Mouse (Mus musculus) liver, embryonic 13.5 days (tissue): Measurements from ENCODE around the gene Iqcn. TPM values are rescaled to one million over a fixed set of nuclear protein-coding genes. Genes with fewer than 3 reads are reported as not detected.
A peak's percentile ranks its signal among the peaks of the same experiment; 100 is the strongest.

ENCODE experiments used
- ATAC-seq: fragments of 200-750 bp; cut with Nextera tagmentation; 2 replicates; pipeline ENCODE4 v1.8.0; 2017; ENCODE audit warnings: low read depth, mild to moderate bottlenecking, moderate number of reproducible peaks, moderate library complexity
- DNase-seq: peaks from one replicate; pipeline ENCODE4 v3.0.0; 2022
- H3K27ac ChIP-seq: fragments of 300-500 bp; sonication (generic); 2 replicates; pipeline ENCODE4 v1.5.1; 2015; ENCODE audit warnings: moderate library complexity, mild to moderate bottlenecking, inconsistent platforms
- H3K27me3 ChIP-seq: fragments of 300-500 bp; sonication (generic); 2 replicates; pipeline ENCODE4 v1.6.1; 2015; ENCODE audit warnings: mild to moderate bottlenecking, inconsistent platforms
- H3K36me3 ChIP-seq: fragments of 300-500 bp; sonication (generic); 2 replicates; pipeline ENCODE4 v1.6.1; 2015; ENCODE audit warnings: mild to moderate bottlenecking, inconsistent platforms
- H3K4me1 ChIP-seq: fragments of 300-500 bp; sonication (generic); replicated peaks from 2 replicates; pipeline ENCODE4 v1.6.1; 2015; ENCODE audit warnings: inconsistent platforms
- H3K4me2 ChIP-seq: fragments of 300-500 bp; sonication (generic); 2 replicates; pipeline ENCODE4 v1.6.1; 2015; ENCODE audit warnings: inconsistent platforms, mild to moderate bottlenecking, moderate library complexity
- H3K4me3 ChIP-seq: fragments of 300-500 bp; sonication (generic); replicated peaks from 2 replicates; pipeline ENCODE4 v1.5.1; 2015; ENCODE audit warnings: mild to moderate bottlenecking, inconsistent platforms
- H3K9ac ChIP-seq: fragments of 300-500 bp; sonication (generic); 2 replicates; pipeline ENCODE4 v1.6.1; 2015; ENCODE audit warnings: mild to moderate bottlenecking, inconsistent platforms
- H3K9me3 ChIP-seq: fragments of 300-500 bp; sonication (generic); replicated peaks from 2 replicates; pipeline ENCODE4 v1.6.1; 2016; ENCODE audit warnings: inconsistent platforms
- WGBS: fragments of 180-500 bp; shearing (Covaris S2); methylation state at CpG from one replicate; pipeline ENCODE4 v1.1.7; 2015; ENCODE audit not compliant: insufficient replicate concordance; 5-methylcytosine and 5-hydroxymethylcytosine counted together
- polyA plus RNA-seq: library from polyadenylated mRNA; unstranded; fragments of >200 nt; fragmentation: Nextera tagmentation; extraction: Ambion mirVana; gene quantifications from 2 replicates; pipeline ENCODE4 v1.2.1, GENCODE M21; 2015

Iqcn gene
- polyA plus RNA-seq, result not detected in 2 replicates

DNA sequence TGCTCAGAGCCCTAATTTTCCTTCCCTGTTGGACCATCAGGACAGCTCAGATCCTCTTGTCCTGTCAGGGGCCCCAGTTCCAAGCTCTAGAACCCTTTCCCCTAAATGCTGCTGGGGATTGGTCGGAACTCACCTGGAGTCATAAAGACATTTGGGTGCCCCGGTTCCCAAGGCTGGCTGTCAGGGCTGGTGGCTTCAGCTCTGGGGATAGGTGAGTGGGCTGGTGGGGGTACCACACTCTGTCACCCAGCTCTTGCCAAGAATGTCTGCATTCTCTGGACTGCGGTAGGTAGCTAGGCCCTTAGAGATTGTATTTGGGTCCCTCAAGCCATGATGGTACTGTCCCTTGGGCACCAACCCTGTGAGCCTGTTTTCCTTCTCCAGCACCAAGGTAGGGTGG, at the start of gene Iqcn:
Gene Iqcn, plus strand, starts transcription at position 171 of the 400 bp plus-strand sequence.
- Histone ChIP-seq H3K27me3 (no peaks in the 10 kb centered on the region), H3K9ac (no peak within 1 kb of the TSS), H3K9me3 (no peaks in the 10 kb centered on the region), H3K27ac (peak within 1 kb of the TSS; percentile 30; the same call in 1 of the 2 replicates), H3K4me1 (peaks cover 24% of the 10 kb centered on the region), H3K4me3 (no peak within 1 kb of the TSS), H3K36me3 (no peaks in the 10 kb centered on the region), H3K4me2 (no peak within 1 kb of the TSS)
- no peak for DNase-seq
- WGBS, result 82% methylated on average over 3 of the region's 3 CpGs
- ATAC-seq, result no peak

DNA sequence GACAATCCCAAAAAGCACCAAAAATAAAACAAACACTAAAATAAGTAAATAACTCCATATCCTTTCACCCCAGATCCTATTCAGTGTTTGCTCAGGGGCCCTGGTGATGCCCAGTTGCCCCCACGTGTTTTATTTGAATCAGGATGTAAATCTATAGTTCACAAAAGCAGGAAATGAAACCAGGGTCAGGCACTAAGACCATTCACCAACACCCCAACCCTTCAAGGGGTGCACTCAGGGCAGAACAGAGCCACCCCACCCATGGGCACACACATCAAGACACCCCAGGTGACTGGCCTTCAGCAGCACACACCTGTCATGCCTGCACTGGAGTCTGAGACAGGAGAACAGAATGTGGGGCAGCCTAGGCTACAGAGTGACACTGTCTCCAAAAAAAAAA, 49.1 kb upstream of the Iqcn start:
- H3K4me2 ChIP-seq, result no peak overlapping the region
- no peak overlapping the region for H3K4me3 ChIP-seq
- H3K36me3 ChIP-seq, result peaks cover 59% of the 10 kb centered on the region
- ATAC-seq (no peak), DNase-seq (no peak)
- no peak overlapping the region for H3K27ac ChIP-seq
- WGBS, result 41% methylated on average over 1 of the region's 1 CpGs
- no peak overlapping the region for H3K9ac ChIP-seq
- H3K27me3 ChIP-seq, result no peaks in the 10 kb centered on the region
- no peaks in the 10 kb centered on the region for H3K9me3 ChIP-seq
- H3K4me1 ChIP-seq, result peaks cover 37% of the 10 kb centered on the region

DNA sequence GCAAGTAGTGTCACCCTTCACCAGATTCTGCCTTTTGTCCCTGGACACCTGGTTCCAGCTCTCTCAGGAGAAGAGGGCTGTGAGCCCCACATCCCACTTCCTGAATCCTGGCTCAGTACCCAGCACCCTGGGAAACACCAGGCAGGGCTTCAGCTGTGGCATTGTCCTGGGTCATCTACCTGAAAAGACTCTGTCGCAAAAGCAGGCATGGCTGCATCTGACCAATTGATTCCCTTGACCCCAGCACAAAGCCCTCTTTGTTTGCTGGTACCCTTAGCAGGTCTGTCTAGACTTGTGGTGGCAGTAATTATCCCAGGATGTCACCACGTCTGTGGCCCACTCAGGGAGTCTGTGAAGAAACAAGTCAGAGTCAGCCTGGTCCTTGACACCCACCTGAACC, 47.8 kb upstream of the Iqcn start:
- Histone ChIP-seq H3K4me1 (peaks cover 37% of the 10 kb centered on the region), H3K36me3 (peaks cover 52% of the 10 kb centered on the region), H3K9ac (no peak overlapping the region), H3K4me2 (no peak overlapping the region), H3K27ac (no peak overlapping the region), H3K9me3 (no peaks in the 10 kb centered on the region), H3K27me3 (no peaks in the 10 kb centered on the region), H3K4me3 (no peak overlapping the region)
- WGBS, result 62% methylated on average over 2 of the region's 2 CpGs
- ATAC-seq (no peak), DNase-seq (no peak)

DNA sequence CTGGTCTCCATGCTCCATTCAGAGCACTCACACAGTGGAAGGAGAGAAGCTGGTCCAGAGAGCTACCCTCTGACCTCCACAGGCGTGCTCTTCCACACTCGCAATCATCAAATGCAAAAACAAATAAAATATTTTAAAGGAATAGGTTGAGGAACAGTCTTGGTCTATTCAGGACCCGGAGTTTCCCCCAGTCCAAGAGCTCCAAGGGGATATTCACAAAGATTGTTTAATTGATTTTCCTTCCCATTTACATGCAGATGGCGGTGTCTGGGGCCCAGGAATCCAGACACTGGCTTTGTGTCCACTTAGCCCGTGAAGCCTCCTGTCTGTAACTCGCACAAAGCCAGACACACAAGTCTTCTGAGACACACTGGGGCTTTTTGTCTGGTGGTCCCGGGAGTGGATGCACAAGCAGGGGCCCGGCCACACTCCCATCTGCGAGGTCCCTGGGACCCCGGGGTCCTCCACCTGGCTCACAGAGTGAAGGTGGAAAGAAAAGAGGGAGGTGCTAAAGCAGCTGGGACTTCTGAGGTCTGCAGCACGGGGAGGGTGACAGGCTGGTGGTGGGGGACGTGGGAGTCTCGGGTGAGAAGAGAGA, 47.0 kb upstream of the Iqcn start:
- ATAC-seq, result no peak

DNA sequence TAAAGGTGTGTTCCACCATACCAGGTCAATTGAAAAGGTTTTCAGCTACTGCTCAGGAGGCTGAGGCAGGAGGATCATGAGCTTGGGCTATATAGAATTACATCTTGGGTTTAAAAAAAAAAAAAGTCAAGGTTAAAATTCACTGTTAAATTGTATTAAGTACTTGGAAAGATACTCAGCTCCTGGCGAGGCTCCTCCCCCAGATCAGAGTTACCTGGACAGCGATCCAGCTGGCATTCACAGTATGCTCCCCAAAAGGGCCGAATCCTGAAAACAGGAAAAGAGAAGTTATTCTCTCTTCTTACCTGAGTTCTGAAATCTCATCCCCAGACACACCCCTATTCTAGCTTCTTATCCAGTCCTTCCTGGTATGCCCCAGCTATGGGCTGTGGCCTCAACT, 46.0 kb upstream of the Iqcn start:
- Histone ChIP-seq H3K4me3 (no peak overlapping the region), H3K9me3 (no peaks in the 10 kb centered on the region), H3K27me3 (no peaks in the 10 kb centered on the region), H3K27ac (no peak overlapping the region), H3K36me3 (peaks cover 39% of the 10 kb centered on the region), H3K4me1 (peaks cover 50% of the 10 kb centered on the region), H3K4me2 (no peak overlapping the region), H3K9ac (0 out of 2 replicates have a peak overlapping the region, but pooled peaks have one; percentile 13)
- no peak for DNase-seq
- 84% methylated on average over 3 of the region's 3 CpGs for WGBS
- ATAC-seq, result no peak

More for the DNA sequence above, 47.0 kb upstream of the Iqcn start:
- Histone ChIP-seq H3K9me3 (no peaks in the 10 kb centered on the region), H3K4me1 (peaks cover 45% of the 10 kb centered on the region), H3K4me3 (no peak overlapping the region), H3K27me3 (no peaks in the 10 kb centered on the region), H3K36me3 (peaks cover 46% of the 10 kb centered on the region), H3K9ac (no peak overlapping the region), H3K27ac (no peak overlapping the region; the same call in 1 of the 2 replicates), H3K4me2 (no peak overlapping the region)
- no peak for DNase-seq
- 77% methylated on average over 13 of the region's 13 CpGs for WGBS

- ATAC-seq (no peak), DNase-seq (no peak)
- H3K27me3 ChIP-seq, result no peaks in the 10 kb centered on the region
- H3K4me2 ChIP-seq, result peak overlapping the region; percentile 89
- H3K4me1 ChIP-seq, result peaks cover 50% of the 10 kb centered on the region
- no peak overlapping the region for H3K4me3 ChIP-seq
- H3K9ac ChIP-seq, result peak overlapping the region; percentile 13; the same call in 1 of the 2 replicates
- H3K36me3 ChIP-seq, result peaks cover 35% of the 10 kb centered on the region
- H3K27ac ChIP-seq, result no peak overlapping the region
- no peaks in the 10 kb centered on the region for H3K9me3 ChIP-seq
- WGBS, result 90% methylated on average over 2 of the region's 2 CpGs
Measured at GRCm38 (mm10) chr8:70657739-70658138, 45.5 kb upstream of the Iqcn start.

DNA sequence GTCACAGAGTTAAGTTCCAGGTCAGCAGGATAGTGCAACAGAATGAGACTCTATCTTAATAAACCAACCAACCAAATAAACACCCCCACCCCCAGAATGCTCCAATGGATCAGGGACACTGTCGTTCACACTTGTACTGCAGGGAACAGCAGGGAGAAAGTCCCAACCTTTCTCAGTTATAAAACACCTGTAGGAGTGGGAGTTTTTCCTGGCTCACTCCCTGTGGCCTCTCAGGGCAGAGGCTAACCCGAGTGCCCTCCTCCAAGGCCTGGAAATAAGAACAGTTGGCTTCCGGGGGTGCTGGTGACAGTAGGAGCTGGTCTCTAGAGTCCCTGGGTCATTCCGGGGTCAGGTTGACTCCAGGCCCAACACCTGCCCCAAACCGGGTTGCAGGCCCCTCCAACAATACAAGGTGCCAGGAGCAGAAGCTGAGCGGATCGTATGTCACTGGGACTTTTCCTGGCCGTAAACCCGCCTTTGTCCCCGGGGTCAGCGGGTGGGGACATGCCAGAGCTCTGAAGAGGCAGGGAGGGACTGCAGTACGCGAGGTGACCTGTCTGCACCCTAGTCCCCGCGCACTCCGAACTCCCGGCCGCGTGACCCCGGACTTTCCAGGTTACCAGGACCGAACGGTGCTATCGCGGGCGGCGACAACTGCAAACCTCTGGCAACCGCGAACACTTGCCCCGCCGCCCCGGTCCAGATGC, 44.2 kb upstream of the Iqcn start:
- Histone ChIP-seq H3K4me2 (peak overlapping the region; percentile 89), H3K27me3 (no peaks in the 10 kb centered on the region), H3K9me3 (no peaks in the 10 kb centered on the region), H3K27ac (peak overlapping the region; percentile 86), H3K4me1 (peaks cover 46% of the 10 kb centered on the region), H3K36me3 (peaks cover 33% of the 10 kb centered on the region), H3K4me3 (peak overlapping the region; percentile 80), H3K9ac (peak overlapping the region; percentile 87)
- 2% methylated on average over 31 of the region's 31 CpGs for WGBS
- no peak for DNase-seq
- ATAC-seq, result peak; percentile 60

- ATAC-seq, result peak; percentile 92
- Histone ChIP-seq H3K27me3 (no peaks in the 10 kb centered on the region), H3K36me3 (peaks cover 28% of the 10 kb centered on the region), H3K27ac (peak overlapping the region; percentile 86), H3K4me3 (peak overlapping the region; percentile 80), H3K9ac (peak overlapping the region; percentile 87), H3K9me3 (no peaks in the 10 kb centered on the region), H3K4me1 (peaks cover 44% of the 10 kb centered on the region), H3K4me2 (peak overlapping the region; percentile 89)
- DNase-seq, result peak; percentile 92
- 2% methylated on average over 44 of the region's 44 CpGs for WGBS
Measured at GRCm38 (mm10) chr8:70659604-70660272, 43.5 kb upstream of the Iqcn start.

GRCm38 (mm10) chr8:70660273-70660725, 43.0 kb upstream of the Iqcn start, which contains the start of gene Pgpep1:
Gene Pgpep1 (minus strand): TSS chr8:70660388.
- Histone ChIP-seq H3K4me1 (peaks cover 44% of the 10 kb centered on the region), H3K27ac (peak within 1 kb of the TSS; percentile 86), H3K9me3 (no peaks in the 10 kb centered on the region), H3K9ac (peak within 1 kb of the TSS; percentile 87), H3K27me3 (no peaks in the 10 kb centered on the region), H3K4me2 (peak within 1 kb of the TSS; percentile 89), H3K4me3 (peak within 1 kb of the TSS; percentile 80), H3K36me3 (peaks cover 22% of the 10 kb centered on the region)
- DNase-seq (peak; percentile 59), ATAC-seq (peak; percentile 35)
- 6% methylated on average over 14 of the region's 14 CpGs for WGBS

GRCm38 (mm10) chr8:70663691-70664090, 39.6 kb upstream of the Iqcn start:
- Histone ChIP-seq H3K4me2 (no peak overlapping the region), H3K9ac (no peak overlapping the region), H3K27me3 (no peaks in the 10 kb centered on the region), H3K4me1 (peaks cover 43% of the 10 kb centered on the region), H3K36me3 (no peaks in the 10 kb centered on the region), H3K9me3 (no peaks in the 10 kb centered on the region), H3K27ac (no peak overlapping the region), H3K4me3 (no peak overlapping the region)
- DNase-seq (no peak), ATAC-seq (no peak)
- WGBS, result 70% methylated on average over 4 of the region's 4 CpGs

- no peak for ATAC-seq
- Histone ChIP-seq H3K9me3 (no peaks in the 10 kb centered on the region), H3K4me1 (peaks cover 38% of the 10 kb centered on the region), H3K27ac (no peak overlapping the region), H3K27me3 (no peaks in the 10 kb centered on the region), H3K36me3 (no peaks in the 10 kb centered on the region), H3K9ac (no peak overlapping the region), H3K4me2 (no peak overlapping the region), H3K4me3 (no peak overlapping the region)
- no peak for DNase-seq
- 59% methylated on average over 3 of the region's 3 CpGs for WGBS
Measured at GRCm38 (mm10) chr8:70664631-70665030, 38.6 kb upstream of the Iqcn start.
